Mouse (Mus musculus): Measurements from ENCODE around the gene Gata3. TPM values are rescaled to one million over a fixed set of nuclear protein-coding genes. Genes with fewer than 3 reads are reported as not detected.
A peak's percentile ranks its signal among the peaks of the same experiment; 100 is the strongest.

The Gata3 gene
- polyA plus RNA-seq, 1 experiment from 2014 or later: 21.7 TPM

- ATAC-seq (ENCODE audit: insufficient number of reproducible peaks, insufficient read depth, low FRiP score, low TSS enrichment, low read depth): no peak
- H3K4me3 ChIP-seq: peak overlapping the region; percentile 54
- WGBS: 7% methylated on average over 15 of the region's 15 CpGs
- 0 out of 2 replicates have a peak overlapping the region, but pooled peaks have one; percentile 16 for H3K9ac ChIP-seq
- no peak overlapping the region for H3K27ac ChIP-seq
- H3K4me2 ChIP-seq: peak overlapping the region; percentile 90
- peaks cover 98% of the 10 kb centered on the region for H3K27me3 ChIP-seq
- no peaks in the 10 kb centered on the region for H3K36me3 ChIP-seq
- peaks cover 41% of the 10 kb centered on the region for H3K4me1 ChIP-seq
- H3K9me3 ChIP-seq: no peaks in the 10 kb centered on the region
Measured at GRCm38 (mm10) chr2:9884533-9885216, 5.2 kb downstream of the Gata3 start.

- peak overlapping the region; percentile 90 for H3K4me2 ChIP-seq
- H3K9ac ChIP-seq: 0 out of 2 replicates have a peak overlapping the region, but pooled peaks have one; percentile 16
- H3K27ac ChIP-seq: no peak overlapping the region
- no peaks in the 10 kb centered on the region for H3K9me3 ChIP-seq
- WGBS: under 1% methylated on average over 27 of the region's 27 CpGs
- H3K27me3 ChIP-seq: peaks cover 98% of the 10 kb centered on the region
- H3K4me1 ChIP-seq: peaks cover 41% of the 10 kb centered on the region
- no peak for ATAC-seq (ENCODE audit: insufficient number of reproducible peaks, insufficient read depth, low FRiP score, low TSS enrichment, low read depth)
- H3K36me3 ChIP-seq: no peaks in the 10 kb centered on the region
- peak overlapping the region; percentile 54 for H3K4me3 ChIP-seq
Measured at GRCm38 (mm10) chr2:9883803-9884532, 5.9 kb downstream of the Gata3 start.

DNA sequence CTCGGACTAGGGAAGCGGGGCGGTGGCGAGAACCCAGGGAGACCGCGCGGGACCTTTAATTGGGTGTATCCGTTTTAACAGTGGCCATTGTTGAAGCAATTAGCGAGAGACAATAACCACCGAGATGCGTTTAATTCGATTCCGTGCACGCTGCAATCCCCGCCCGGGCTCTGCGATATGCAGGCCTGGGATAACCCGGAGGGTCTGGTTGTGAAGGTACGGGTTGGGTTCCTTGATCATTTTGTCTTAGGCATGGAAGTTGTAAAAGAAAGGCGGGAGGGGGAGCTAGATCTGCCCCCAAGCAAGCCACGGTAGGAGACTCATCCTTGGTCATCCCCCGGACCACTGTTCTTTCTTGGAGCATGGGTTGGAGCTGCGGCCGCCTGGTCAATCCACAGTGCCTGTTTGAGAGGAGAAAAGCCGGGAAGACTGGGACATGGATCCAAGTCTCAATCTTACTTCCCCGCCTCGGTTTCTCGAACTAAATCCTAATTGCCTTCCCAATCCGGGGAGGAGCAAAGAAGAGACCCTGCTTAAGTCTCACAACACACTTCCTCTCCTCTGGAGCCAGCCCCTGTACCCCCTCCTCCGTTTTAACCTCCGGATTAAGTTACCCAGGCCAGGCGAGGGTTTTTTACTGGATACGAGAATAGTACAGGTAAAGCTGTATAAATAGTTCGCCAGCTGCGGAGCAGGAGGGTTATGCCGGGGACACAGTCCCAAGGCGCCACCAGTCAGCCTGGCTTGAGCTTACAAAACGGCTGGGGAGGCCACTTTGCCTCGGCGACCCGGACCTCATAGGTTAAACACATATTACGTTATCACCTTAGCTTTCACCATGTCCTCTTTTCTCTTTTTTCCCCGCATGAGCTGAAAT lies 6.7 kb downstream of the Gata3 start:
- under 1% methylated on average over 43 of the region's 43 CpGs for WGBS
- H3K9ac ChIP-seq: peak overlapping the region; percentile 66

GRCm38 (mm10) chr2:9882371-9882925 lies 7.4 kb downstream of the Gata3 start:
- Histone ChIP-seq H3K9ac (peak overlapping the region; percentile 66), H3K4me1 (peaks cover 48% of the 10 kb centered on the region)

More for the DNA sequence above, 6.7 kb downstream of the Gata3 start:
- peaks cover 95% of the 10 kb centered on the region for H3K27me3 ChIP-seq
- no peak for ATAC-seq (ENCODE audit: insufficient number of reproducible peaks, insufficient read depth, low FRiP score, low TSS enrichment, low read depth)
- peak overlapping the region; percentile 90 for H3K4me2 ChIP-seq
- H3K4me1 ChIP-seq: peaks cover 44% of the 10 kb centered on the region
- H3K36me3 ChIP-seq: no peaks in the 10 kb centered on the region
- H3K9me3 ChIP-seq: no peaks in the 10 kb centered on the region
- peak overlapping the region; percentile 54 for H3K4me3 ChIP-seq
- peak overlapping the region; percentile 81; the same call in 1 of the 2 replicates for H3K27ac ChIP-seq

GRCm38 (mm10) chr2:9881611-9882023 lies 8.2 kb downstream of the Gata3 start:
- H3K4me2 ChIP-seq: peak overlapping the region; percentile 90
- ATAC-seq (ENCODE audit: insufficient number of reproducible peaks, insufficient read depth, low FRiP score, low TSS enrichment, low read depth): 0 out of 2 replicates have a peak, but pooled peaks have one; percentile 2
- H3K4me3 ChIP-seq: peak overlapping the region; percentile 54
- H3K36me3 ChIP-seq: no peaks in the 10 kb centered on the region
- H3K27ac ChIP-seq: peak overlapping the region; percentile 81
- H3K4me1 ChIP-seq: peaks cover 51% of the 10 kb centered on the region
- 2% methylated on average over 13 of the region's 13 CpGs for WGBS
- peaks cover 93% of the 10 kb centered on the region for H3K27me3 ChIP-seq
- H3K9ac ChIP-seq: peak overlapping the region; percentile 64
- H3K9me3 ChIP-seq: no peaks in the 10 kb centered on the region

More at GRCm38 (mm10) chr2:9882371-9882925, 7.4 kb downstream of the Gata3 start:
- H3K27me3 ChIP-seq: peaks cover 93% of the 10 kb centered on the region
- under 1% methylated on average over 39 of the region's 39 CpGs for WGBS
- H3K4me2 ChIP-seq: peak overlapping the region; percentile 90
- H3K4me3 ChIP-seq: peak overlapping the region; percentile 54
- no peaks in the 10 kb centered on the region for H3K9me3 ChIP-seq
- peak overlapping the region; percentile 81; the same call in 1 of the 2 replicates for H3K27ac ChIP-seq
- no peaks in the 10 kb centered on the region for H3K36me3 ChIP-seq
- ATAC-seq (ENCODE audit: insufficient number of reproducible peaks, insufficient read depth, low FRiP score, low TSS enrichment, low read depth): no peak

- H3K9me3 ChIP-seq: no peaks in the 10 kb centered on the region
- H3K4me2 ChIP-seq: peak within 1 kb of the TSS; percentile 90
- peak within 1 kb of the TSS; percentile 81 for H3K27ac ChIP-seq
- peaks cover 52% of the 10 kb centered on the region for H3K4me1 ChIP-seq
- peaks cover 93% of the 10 kb centered on the region for H3K27me3 ChIP-seq
- WGBS: 0% methylated on average over 35 of the region's 35 CpGs
- H3K36me3 ChIP-seq: no peaks in the 10 kb centered on the region
- peak within 1 kb of the TSS; percentile 64 for H3K9ac ChIP-seq
- ATAC-seq (ENCODE audit: insufficient number of reproducible peaks, insufficient read depth, low FRiP score, low TSS enrichment, low read depth): no peak
- H3K4me3 ChIP-seq: peak within 1 kb of the TSS; percentile 54
Measured at GRCm38 (mm10) chr2:9881051-9881591, 8.7 kb downstream of the Gata3 start, which contains the start of gene 4930412O13Rik. Gene 4930412O13Rik, plus strand, starts transcription at chr2:9881252.

GRCm38 (mm10) chr2:9880271-9880670 lies 9.6 kb downstream of the Gata3 start:
- ATAC-seq (ENCODE audit: insufficient number of reproducible peaks, insufficient read depth, low FRiP score, low TSS enrichment, low read depth): no peak
- Histone ChIP-seq H3K4me3 (peak overlapping the region; percentile 54), H3K4me2 (peak overlapping the region; percentile 90), H3K27me3 (peaks cover 93% of the 10 kb centered on the region), H3K4me1 (peaks cover 52% of the 10 kb centered on the region), H3K27ac (no peak overlapping the region), H3K9ac (no peak overlapping the region), H3K9me3 (no peaks in the 10 kb centered on the region), H3K36me3 (no peaks in the 10 kb centered on the region)
- WGBS: 6% methylated on average over 11 of the region's 11 CpGs

- peak; percentile 92 for ATAC-seq (ENCODE audit: insufficient number of reproducible peaks, insufficient read depth, low FRiP score, low TSS enrichment, low read depth)
- Histone ChIP-seq H3K9me3 (no peaks in the 10 kb centered on the region), H3K27me3 (peaks cover 93% of the 10 kb centered on the region), H3K4me3 (peak overlapping the region; percentile 54), H3K36me3 (no peaks in the 10 kb centered on the region), H3K27ac (peak overlapping the region; percentile 83), H3K9ac (peak overlapping the region; percentile 75), H3K4me1 (peaks cover 59% of the 10 kb centered on the region), H3K4me2 (peak overlapping the region; percentile 90)
- under 1% methylated on average over 21 of the region's 21 CpGs for WGBS
Measured at GRCm38 (mm10) chr2:9879493-9879892, 10.3 kb downstream of the Gata3 start.

GRCm38 (mm10) chr2:9879092-9879491 lies 10.7 kb downstream of the Gata3 start:
- under 1% methylated on average over 22 of the region's 22 CpGs for WGBS
- no peak for ATAC-seq (ENCODE audit: insufficient number of reproducible peaks, insufficient read depth, low FRiP score, low TSS enrichment, low read depth)
- peak overlapping the region; percentile 75 for H3K9ac ChIP-seq

GRCm38 (mm10) chr2:9878564-9879081 lies 11.2 kb downstream of the Gata3 start:
- under 1% methylated on average over 30 of the region's 33 CpGs for WGBS
- peak overlapping the region; percentile 83 for H3K27ac ChIP-seq
- peaks cover 63% of the 10 kb centered on the region for H3K4me1 ChIP-seq
- peak overlapping the region; percentile 54 for H3K4me3 ChIP-seq
- peak overlapping the region; percentile 75 for H3K9ac ChIP-seq
- peaks cover 4% of the 10 kb centered on the region; the same call in 1 of the 2 replicates for H3K36me3 ChIP-seq
- H3K4me2 ChIP-seq: peak overlapping the region; percentile 90
- ATAC-seq (ENCODE audit: insufficient number of reproducible peaks, insufficient read depth, low FRiP score, low TSS enrichment, low read depth): 0 out of 2 replicates have a peak, but pooled peaks have one; percentile 2
- H3K27me3 ChIP-seq: peaks cover 93% of the 10 kb centered on the region
- H3K9me3 ChIP-seq: no peaks in the 10 kb centered on the region

More at GRCm38 (mm10) chr2:9879092-9879491, 10.7 kb downstream of the Gata3 start:
- Histone ChIP-seq H3K4me3 (peak overlapping the region; percentile 54), H3K36me3 (peaks cover 2% of the 10 kb centered on the region; the same call in 1 of the 2 replicates), H3K4me2 (peak overlapping the region; percentile 90), H3K9me3 (no peaks in the 10 kb centered on the region), H3K27me3 (peaks cover 93% of the 10 kb centered on the region), H3K27ac (peak overlapping the region; percentile 83), H3K4me1 (peaks cover 63% of the 10 kb centered on the region)

Measured in embryonic facial prominence, embryonic 13.5 days (tissue).